Mouse (Mus musculus): Measurements from ENCODE around the gene Gm11011.

Gm11011 gene

DNA sequence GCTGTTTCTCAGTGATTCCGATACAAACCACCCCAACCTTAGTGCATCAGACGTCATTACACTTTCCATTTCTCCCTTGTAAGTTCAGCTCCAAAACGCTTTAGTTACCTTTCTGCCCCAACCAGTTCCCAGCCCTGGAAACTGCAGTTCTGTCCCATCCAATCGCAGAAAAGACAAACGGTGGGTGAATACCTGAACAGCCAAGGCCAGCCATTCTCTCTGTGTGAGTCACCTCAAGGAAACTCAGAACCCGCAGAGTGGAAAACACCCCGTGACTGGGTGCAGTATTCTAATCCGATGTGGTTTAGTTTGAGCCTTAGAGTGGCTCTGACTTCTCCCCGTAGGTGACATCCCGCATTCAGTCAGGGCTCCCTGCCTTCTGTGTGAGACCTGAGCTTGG lies 2.2 kb upstream of the Gm11011 start:
- no peak for DNase-seq (ENCODE audit: low spot score)

DNA sequence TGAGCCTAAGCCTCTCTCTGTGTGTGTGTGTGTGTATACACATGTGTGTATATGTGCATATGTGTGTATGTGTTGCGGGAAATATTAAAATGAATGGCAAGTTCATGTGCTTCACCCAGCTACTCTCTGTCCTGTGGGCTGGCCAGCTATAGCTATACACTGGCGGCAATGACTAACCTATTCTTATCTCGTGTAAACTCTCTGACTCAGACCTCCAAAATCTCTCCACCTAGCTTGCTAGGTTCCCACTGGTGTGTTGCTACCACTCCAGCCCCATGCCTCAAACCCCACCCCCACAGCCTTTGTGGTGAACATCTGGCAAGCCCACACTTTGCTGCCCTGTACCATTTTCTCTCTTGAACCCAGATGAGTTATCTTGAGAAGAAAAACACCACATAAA lies 857 bp downstream of the Gm11011 start:
- DNase-seq (ENCODE audit: low spot score): no peak

DNA sequence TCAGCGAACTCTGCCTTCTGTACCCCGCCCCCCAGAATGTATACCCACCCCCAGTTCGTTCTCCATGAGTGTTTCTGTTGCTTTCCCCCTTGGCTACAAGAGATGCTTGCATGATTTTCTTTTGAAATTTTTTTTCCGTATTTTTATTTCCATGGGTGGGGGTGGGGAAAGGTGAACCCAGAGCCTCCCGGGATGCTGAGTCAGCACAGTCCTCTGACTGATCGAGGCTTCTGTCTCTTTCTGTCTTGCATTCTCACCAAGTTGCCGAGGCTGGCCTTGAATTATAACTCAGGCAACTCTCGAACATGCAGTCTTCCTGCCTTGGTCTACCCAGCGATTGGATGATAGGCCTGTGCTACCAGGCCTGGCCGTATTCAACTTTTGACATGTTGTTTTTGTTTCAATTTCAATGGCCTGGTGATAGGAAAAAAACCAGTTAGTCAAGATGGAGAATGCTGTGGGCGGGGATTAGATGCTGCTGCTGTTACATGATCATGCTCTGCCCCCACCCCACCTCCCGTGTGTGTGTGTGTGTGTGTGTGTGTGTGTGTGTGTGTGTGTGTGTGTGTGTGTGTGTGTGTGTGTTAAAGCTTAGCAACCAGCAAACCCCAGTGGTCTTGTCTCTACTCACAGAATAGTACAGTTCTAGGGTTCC lies 1.8 kb downstream of the Gm11011 start:
- no peak for DNase-seq (ENCODE audit: low spot score)

DNA sequence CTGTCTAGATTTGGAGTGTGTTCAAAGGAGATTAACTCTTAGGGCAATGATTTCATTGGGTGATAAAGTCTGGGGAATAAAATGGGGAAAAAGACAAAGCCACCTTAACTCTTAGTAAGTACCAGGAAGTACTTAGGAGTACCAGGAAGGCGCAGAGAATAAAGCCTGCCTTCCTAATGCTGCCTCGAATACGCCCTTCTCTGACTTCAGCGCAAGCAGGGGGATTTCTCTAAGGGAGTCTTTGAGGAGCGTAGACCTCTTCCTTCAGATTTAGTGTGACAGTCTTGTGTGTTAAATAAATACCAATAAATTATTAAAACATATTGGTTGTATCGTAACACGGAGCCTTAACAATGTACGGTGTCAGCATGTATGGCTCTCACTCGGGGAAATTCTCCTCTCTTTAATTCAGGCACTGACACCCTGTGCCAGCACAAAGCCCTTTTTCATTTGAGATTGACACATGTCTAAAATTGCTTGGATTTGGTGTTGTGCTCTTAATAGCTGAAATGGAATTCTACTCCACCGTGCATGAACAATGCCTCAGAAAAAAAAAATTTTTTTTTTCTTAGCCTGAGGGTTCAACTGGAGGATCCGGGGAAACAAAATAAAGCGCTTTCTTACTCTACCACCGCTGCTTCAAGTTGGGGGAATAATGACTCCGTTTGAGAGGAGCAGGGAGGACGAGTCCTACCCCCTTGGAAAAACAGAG lies 2.6 kb downstream of the Gm11011 start:
- no peak for DNase-seq (ENCODE audit: low spot score)

DNA sequence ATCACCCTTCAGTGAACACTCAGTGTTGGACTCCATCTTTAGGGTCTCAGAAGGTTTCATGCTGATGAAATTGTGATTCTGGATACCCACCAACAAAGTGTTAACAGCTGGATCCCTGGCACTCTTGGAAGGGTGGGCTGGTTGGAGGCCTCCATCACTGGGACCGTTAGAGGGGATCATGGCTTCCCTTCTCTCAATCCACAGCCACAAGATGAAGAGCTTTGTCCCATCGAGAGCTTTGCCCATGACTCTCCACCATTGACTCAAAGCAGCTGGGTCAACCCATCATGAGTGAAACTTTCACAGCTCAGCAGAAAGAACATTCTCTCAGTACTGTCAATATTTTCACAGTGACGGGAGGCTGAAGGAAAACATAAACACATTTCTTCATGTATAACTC lies 4.1 kb downstream of the Gm11011 start:
- no peak for DNase-seq (ENCODE audit: low spot score)

DNA sequence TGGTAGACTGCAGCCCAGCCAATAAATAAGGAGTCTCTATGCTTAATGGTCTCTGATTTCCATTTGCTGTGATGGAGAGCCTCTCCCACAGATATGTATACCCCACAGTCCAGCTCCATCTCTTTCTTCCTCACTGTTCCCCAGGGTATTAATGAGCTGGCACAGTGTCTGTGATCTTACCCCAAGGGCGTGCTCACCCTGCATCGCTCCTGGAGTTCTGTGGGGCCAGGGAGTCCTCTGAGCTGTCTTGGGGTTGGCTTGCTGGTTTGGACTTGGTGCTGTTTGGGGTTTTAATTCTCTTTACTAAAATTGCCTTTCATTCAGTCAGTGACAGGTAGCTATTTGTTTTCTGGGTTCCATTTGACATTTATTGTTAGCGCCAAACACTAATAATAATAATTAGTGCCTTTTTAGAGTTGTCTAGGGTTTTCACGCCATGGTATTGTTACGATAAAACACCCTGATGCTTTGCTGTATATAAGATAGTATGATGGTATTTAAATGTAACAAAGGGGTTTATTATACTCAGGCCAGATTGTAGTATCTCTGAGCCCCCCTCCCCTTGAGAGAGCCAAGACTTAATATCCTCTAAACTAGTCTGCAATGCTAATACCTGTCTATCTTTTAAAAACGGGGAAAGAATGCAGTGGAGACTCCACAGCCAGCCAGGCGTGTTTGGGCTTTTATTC lies 9.9 kb downstream of the Gm11011 start:
- no peak for DNase-seq (ENCODE audit: low spot score)

DNA sequence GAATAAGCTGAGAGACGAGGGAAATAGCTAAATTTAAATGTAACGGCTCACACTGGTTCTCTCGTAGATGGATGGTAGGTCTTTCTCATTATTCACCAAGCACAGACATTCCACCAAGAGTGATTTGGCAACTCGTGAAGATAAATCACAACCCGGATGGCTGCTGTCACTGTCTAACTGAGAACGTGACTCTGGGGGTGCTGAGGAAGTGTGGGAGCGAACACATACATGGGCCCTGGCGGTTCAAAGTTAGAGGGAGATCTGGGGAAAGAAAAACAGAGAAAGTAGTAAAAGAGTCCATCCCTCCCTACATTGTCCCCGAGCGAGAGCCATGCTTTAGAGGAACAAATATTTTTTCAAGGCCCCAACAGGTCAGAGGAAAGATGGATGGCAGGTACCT lies 17.5 kb downstream of the Gm11011 start:
- DNase-seq (ENCODE audit: low spot score): no peak

DNA sequence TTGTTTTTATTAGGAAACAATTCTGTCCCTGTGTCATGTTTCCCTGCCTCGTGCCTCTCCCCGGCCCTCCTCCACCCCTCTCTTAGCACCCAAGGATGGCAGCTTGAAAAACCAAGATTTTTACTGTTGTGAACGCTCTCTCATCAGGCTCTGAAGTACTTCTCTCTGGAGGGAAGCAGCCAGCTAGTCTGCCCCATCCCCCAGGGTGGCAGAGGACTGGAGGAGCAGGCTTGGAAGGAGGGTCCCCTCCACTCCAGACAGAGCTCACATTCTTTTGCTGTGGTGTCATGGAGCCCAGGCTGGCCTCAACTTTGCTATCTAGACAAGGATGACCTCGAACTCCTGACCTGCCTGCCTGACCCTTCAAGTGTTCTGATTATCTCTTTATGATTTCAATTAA lies 21.4 kb downstream of the Gm11011 start:
- no peak for DNase-seq (ENCODE audit: low spot score)

DNA sequence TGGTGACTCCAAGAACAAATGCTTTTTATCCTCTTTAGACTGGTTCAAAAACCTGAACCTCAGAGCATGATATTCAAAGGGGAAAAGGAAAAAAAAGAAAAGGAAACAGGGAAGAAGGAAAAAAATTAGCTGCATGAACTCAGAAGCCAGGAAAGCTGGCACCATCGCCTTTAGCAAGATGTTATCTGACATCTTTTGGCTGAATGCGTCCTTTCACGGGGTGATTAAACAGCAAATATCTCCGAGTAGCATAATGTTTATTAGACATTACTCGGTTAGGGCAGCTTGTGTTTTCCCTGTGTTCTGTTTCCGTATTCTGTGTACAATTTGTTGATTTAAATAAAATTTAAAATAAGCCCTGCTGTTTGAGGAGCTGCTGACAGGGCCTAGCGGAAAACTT lies 21.8 kb downstream of the Gm11011 start:
- no peak for DNase-seq (ENCODE audit: low spot score)

DNA sequence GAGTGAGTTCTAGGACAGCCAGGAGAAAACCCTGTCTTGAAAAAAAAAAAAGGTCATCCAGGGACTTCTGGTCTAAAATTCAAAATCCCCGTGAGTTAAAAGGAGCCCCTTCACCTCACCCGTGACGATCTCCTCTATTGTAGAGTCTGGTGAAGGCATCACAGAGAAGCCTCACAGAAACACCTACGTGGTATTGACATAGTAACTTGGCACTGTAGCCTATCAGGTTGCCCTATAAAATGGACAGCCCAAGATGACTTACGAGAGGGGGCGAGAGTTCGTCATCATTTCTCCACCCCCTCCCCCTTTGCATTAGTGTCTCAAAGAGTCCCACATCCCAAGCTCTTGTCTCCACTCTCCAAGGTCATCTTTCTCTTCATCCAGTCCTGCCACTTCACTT lies 41.9 kb downstream of the Gm11011 start:
- DNase-seq (ENCODE audit: low spot score): no peak

DNA sequence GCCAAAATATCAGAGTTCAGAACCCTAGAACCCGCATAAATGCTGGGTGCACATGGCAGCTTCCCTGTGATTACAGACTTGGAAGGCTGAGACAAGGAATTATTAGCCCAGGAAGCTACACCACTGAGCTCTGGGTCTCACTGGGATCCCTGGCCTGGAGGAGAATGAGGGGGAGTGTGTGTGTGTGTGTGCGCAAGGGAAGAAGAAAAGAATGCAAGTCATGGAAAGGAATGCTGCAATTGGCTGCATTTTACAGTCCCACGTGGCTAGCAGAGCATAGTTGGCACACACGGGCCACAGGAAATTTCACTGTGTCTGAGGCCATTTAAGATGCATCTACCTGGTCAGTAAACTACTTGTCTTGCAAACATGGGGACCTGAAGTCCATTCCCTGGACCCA lies 48.6 kb downstream of the Gm11011 start:
- DNase-seq (ENCODE audit: low spot score): no peak
